18 mouse cellular contexts compared by ENCODE assay signal in genomic region chr15:9580470-9581280, GRCm38 (mm10). TPM values are rescaled to one million over a fixed set of nuclear protein-coding genes. Genes with fewer than 3 reads are reported as not detected.
DNase-seq lines count a peak whose midpoint lies in the region; ATAC-seq and TF ChIP-seq lines count a peak whose summit lies in the region.
"Had no signal": no experiment of that assay in that cellular context is flagged by ENCODE, and none has a peak within 500 bp of the region (broad histone marks: within the 10 kb centered on the region; RNA-seq: fewer than 3 reads in every experiment).

No protein-coding gene starts in this region.

- no peaks in the 10 kb centered on the region for H3K36me3 ChIP-seq in midbrain, postnatal 0 days (ENCODE audit: insufficient read depth, low read length)
- no peaks in the 10 kb centered on the region for H3K36me3 ChIP-seq in midbrain, embryonic 13.5 days
- H3K36me3 ChIP-seq: embryonic facial prominence, embryonic 15.5 days had no signal

- no peaks in the 10 kb centered on the region for H3K9me3 ChIP-seq in midbrain, postnatal 0 days (ENCODE audit: low read length)
- no peaks in the 10 kb centered on the region for H3K9me3 ChIP-seq in midbrain, embryonic 13.5 days
- H3K9me3 ChIP-seq: embryonic facial prominence, embryonic 15.5 days had no signal

- H3K27ac ChIP-seq in midbrain, postnatal 0 days (ENCODE audit: low read depth, low read length), result no peak overlapping the region
- H3K27ac ChIP-seq in midbrain, embryonic 13.5 days, result no peak overlapping the region
- H3K27ac ChIP-seq: embryonic facial prominence, embryonic 15.5 days; hindbrain, embryonic 14.5 days had no signal

- H3K27me3 ChIP-seq in midbrain, postnatal 0 days (ENCODE audit: insufficient read depth, low read length), result no peaks in the 10 kb centered on the region
- H3K27me3 ChIP-seq in midbrain, embryonic 13.5 days, result no peaks in the 10 kb centered on the region
- H3K27me3 ChIP-seq: embryonic facial prominence, embryonic 15.5 days had no signal

- H3K4me1 ChIP-seq in midbrain, postnatal 0 days (ENCODE audit: insufficient read depth, low read length), result no peaks in the 10 kb centered on the region
- no peaks in the 10 kb centered on the region for H3K4me1 ChIP-seq in midbrain, embryonic 13.5 days (replicated peaks)
- H3K4me1 ChIP-seq: embryonic facial prominence, embryonic 15.5 days had no signal

- H3K4me2 ChIP-seq in midbrain, postnatal 0 days (ENCODE audit: low read depth, low read length, poor library complexity, severe bottlenecking), result no peak overlapping the region
- no peak overlapping the region for H3K4me2 ChIP-seq in midbrain, embryonic 13.5 days (replicated peaks)
- H3K4me2 ChIP-seq: embryonic facial prominence, embryonic 15.5 days; hindbrain, embryonic 14.5 days; midbrain, embryonic 11.5 days had no signal

- DNase-seq in cerebellum, postnatal 10 days, result peak; percentile 39 to 55
- no peak for DNase-seq in cerebellum, adult 9-10 months
- peak; percentile 4 for DNase-seq in midbrain, postnatal 0 days (ENCODE audit: low spot score)
- peak; percentile 68 for DNase-seq in T-cell, adult 2 months (ENCODE audit: low spot score)
- peak; percentile 78 for DNase-seq in naive thymus-derived CD4-positive, alpha-beta T cell, adult 2 months (ENCODE audit: low read depth)
- no peak for DNase-seq in right cerebral cortex, adult 2 months (ENCODE audit: low spot score in 2 of 2)
- DNase-seq: embryo, embryonic 11 days; gastrocnemius, postnatal 25 days; kidney, postnatal 4 days; liver; liver, postnatal 0 days; lung, postnatal 36 days; thymus, adult 18-20 months had no signal

- no peak overlapping the region for H3K9ac ChIP-seq in midbrain, postnatal 0 days (replicated peaks; ENCODE audit: low read length, poor library complexity, severe bottlenecking)
- H3K9ac ChIP-seq in midbrain, embryonic 13.5 days (replicated peaks), result no peak overlapping the region
- H3K9ac ChIP-seq: embryonic facial prominence, embryonic 15.5 days; hindbrain, embryonic 14.5 days; liver, postnatal 0 days had no signal

- no peak for TF ChIP-seq CTCF in midbrain, postnatal 0 days (IDR thresholded peaks at IDR 0.05)

- ATAC-seq in midbrain, postnatal 0 days (ENCODE audit: low FRiP score), result no peak
- ATAC-seq in midbrain, embryonic 13.5 days, result no peak
- ATAC-seq: liver, postnatal 0 days had no signal

- WGBS in midbrain, postnatal 0 days, result 84% methylated on average over 11 of the region's 11 CpGs
- 92% methylated on average over 11 of the region's 11 CpGs for WGBS in midbrain, embryonic 13.5 days

- H3K4me3 ChIP-seq in midbrain, postnatal 0 days (ENCODE audit: low read depth, low read length), result no peak overlapping the region
- H3K4me3 ChIP-seq in midbrain, embryonic 13.5 days (replicated peaks), result no peak overlapping the region
- H3K4me3 ChIP-seq: embryonic facial prominence, embryonic 15.5 days had no signal

RNA-seq across cellular contexts. Expression of gene Il7r, which starts 50.7 kb away (rescaled TPM):
- 0.11 TPM in 1 of 2 replicates, not detected in the other for total RNA-seq in midbrain, postnatal 0 days (2014; rRNA removed)
- 0.05 TPM in 1 of 2 replicates, not detected in the other for polyA plus RNA-seq in midbrain, postnatal 0 days (2015; fragmentation: Nextera tagmentation; extraction: Ambion mirVana)
- 0.07 TPM in 1 of 2 replicates, not detected in the other for polyA plus RNA-seq in midbrain, embryonic 13.5 days (2015; fragmentation: Nextera tagmentation; extraction: Ambion mirVana)
- polyA plus RNA-seq: forebrain, embryonic 11.5 days; hindbrain, embryonic 14.5 days had no signal

Comparison
In these comparisons a context has a peak if more than half of its experiments do, and no peak if none do; other contexts are left out.
1. DNase-seq: peak in cerebellum, postnatal 10 days (2 of 2), midbrain, postnatal 0 days (single experiment), T-cell, adult 2 months (single experiment) and naive thymus-derived CD4-positive, alpha-beta T cell, adult 2 months (single experiment); none in cerebellum, adult 9-10 months (single experiment) and right cerebral cortex, adult 2 months (0 of 2).